In genomic region chr10:88151658-88152057, GRCm38 (mm10) we compare ENCODE assay signal across 21 mouse cellular contexts.
"Had no signal": no experiment of that assay in that cellular context is flagged by ENCODE, and none has a peak within 500 bp of the region (broad histone marks: within the 10 kb centered on the region; RNA-seq: fewer than 3 reads in every experiment).

No protein-coding gene starts in this region.

- H3K4me2 ChIP-seq: limb, embryonic 12.5 days; limb, embryonic 15.5 days; liver, embryonic 11.5 days; lung, embryonic 14.5 days; midbrain, embryonic 12.5 days; neural tube, embryonic 12.5 days; neural tube, embryonic 15.5 days; stomach, embryonic 15.5 days had no signal

- H3K4me1 ChIP-seq: stomach, embryonic 15.5 days had no signal

- H3K27me3 ChIP-seq: limb, embryonic 12.5 days; limb, embryonic 15.5 days; midbrain, embryonic 12.5 days; neural tube, embryonic 12.5 days; neural tube, embryonic 15.5 days; stomach, embryonic 15.5 days had no signal

- DNase-seq: kidney, adult 2 months; kidney, postnatal 25 days; layer of hippocampus, adult 9-11 months; left cerebral cortex, postnatal 4 days; liver, postnatal 0 days; lung, embryonic 14.5 days; spleen, adult 18-20 months; thymus, postnatal 25 days had no signal

- H3K9me3 ChIP-seq: limb, embryonic 12.5 days; limb, embryonic 15.5 days; midbrain, embryonic 12.5 days; neural tube, embryonic 12.5 days; neural tube, embryonic 15.5 days; stomach, embryonic 15.5 days had no signal

- H3K4me3 ChIP-seq: layer of hippocampus, adult 2 months; left cerebral cortex, adult 2 months; limb, embryonic 12.5 days; limb, embryonic 15.5 days; midbrain, embryonic 12.5 days; neural tube, embryonic 12.5 days; neural tube, embryonic 15.5 days; stomach, embryonic 15.5 days had no signal

- ATAC-seq: liver, postnatal 0 days; lung, postnatal 0 days had no signal

- H3K27ac ChIP-seq: kidney, postnatal 0 days; layer of hippocampus, adult 2 months; left cerebral cortex, adult 2 months; limb, embryonic 12.5 days; liver, embryonic 14.5 days; macrophage; midbrain, embryonic 12.5 days; neural tube, embryonic 12.5 days; neural tube, embryonic 15.5 days; stomach, embryonic 15.5 days had no signal

- H3K9ac ChIP-seq: limb, embryonic 12.5 days; limb, embryonic 15.5 days; liver, embryonic 14.5 days; liver, postnatal 0 days; lung, embryonic 14.5 days; midbrain, embryonic 12.5 days; neural tube, embryonic 12.5 days; neural tube, embryonic 15.5 days; stomach, embryonic 15.5 days had no signal
